Mouse (Mus musculus) thymus, adult 2 months (tissue): Measurements from ENCODE around the gene Tspan9.

Source experiments
- CTCF ChIP-seq: fragments of 200-500 bp; IDR thresholded peaks from 2 replicates; pipeline ENCODE4 v1.5.1; 2012; ENCODE audit warnings: mild to moderate bottlenecking, control low read depth, low read length, moderate library complexity, borderline replicate concordance; ENCODE audit not compliant: control insufficient read depth, poor library complexity, insufficient read depth; ENCODE audit errors: extremely low read depth
- POLR2A ChIP-seq: fragments of 200-500 bp; IDR thresholded peaks from 2 replicates; pipeline ENCODE4 v1.6.1; 2012; ENCODE audit warnings: mild to moderate bottlenecking, low read length, control low read depth, moderate library complexity; ENCODE audit not compliant: control insufficient read depth, poor library complexity, insufficient read depth; ENCODE audit errors: extremely low read depth

DNA sequence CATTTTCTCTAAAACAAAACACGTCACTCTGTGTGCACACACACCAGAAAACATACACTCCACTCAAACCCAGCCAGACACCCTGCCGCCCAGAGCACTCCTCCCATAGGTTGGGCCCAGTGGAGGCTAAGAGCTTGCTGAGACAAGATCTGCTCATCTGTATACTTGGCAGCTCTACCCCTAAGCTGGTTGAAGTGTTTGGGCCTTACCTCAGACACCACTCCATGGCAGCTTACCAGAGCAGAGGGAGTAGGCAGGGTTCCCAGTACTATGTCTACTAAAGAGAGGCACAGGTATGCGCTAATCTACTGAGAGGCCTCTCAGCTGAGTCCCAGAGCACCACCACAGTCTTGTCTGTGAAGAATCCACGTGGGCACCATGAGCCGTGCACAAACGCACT, 10.8 kb downstream of the Tspan9 start:
- TF ChIP-seq CTCF: no peak
- no peak for TF ChIP-seq POLR2A
